Mouse (Mus musculus) monocyte, adult 5-6 weeks (primary cell): ENCODE results near the gene 9930111J21Rik1. TPM values are rescaled to one million over a fixed set of nuclear protein-coding genes. Genes with fewer than 3 reads are reported as not detected.
A peak's percentile ranks its signal among the peaks of the same experiment; 100 is the strongest.
"Not testable (repeated sequence)": the region's sequence is repeated elsewhere in the genome, so short reads cannot be mapped to it uniquely, and the experiment has no call there.

ENCODE experiments used
- ATAC-seq: fragments of 153-309, 156-312 bp; replicated peaks from 2 replicates; pipeline ENCODE4 v1.8.0; 2017; ENCODE audit warnings: mild to moderate bottlenecking; ENCODE audit not compliant: low TSS enrichment, insufficient number of reproducible peaks, severe bottlenecking, poor library complexity, low FRiP score
- total RNA-seq: library from RNA; stranded (forward); fragments of 200-1000, 200-491, 200-594 nt; gene quantifications from 3 replicates; pipeline ENCODE4 v1.2.3, GENCODE M21; 2017

Gene 9930111J21Rik1
- total RNA-seq: 33.5 to 71.5 TPM (median 41.1 TPM) in 3 replicates

- ATAC-seq: peak; percentile 82
Observed at GRCm38 (mm10) chr11:48979251-48979650, at the start of gene 9930111J21Rik1. 9930111J21Rik1 (minus strand) TSS chr11:48979398.

- not testable (repeated sequence) for ATAC-seq
Observed at GRCm38 (mm10) chr11:49012074-49012473, 32.9 kb upstream of the 9930111J21Rik1 start.

- ATAC-seq: not testable (repeated sequence)
Observed at GRCm38 (mm10) chr11:49006785-49007184, 27.6 kb upstream of the 9930111J21Rik1 start.

- ATAC-seq: not testable (repeated sequence)
Observed at GRCm38 (mm10) chr11:49006317-49006716, 27.1 kb upstream of the 9930111J21Rik1 start.

GRCm38 (mm10) chr11:49000411-49000810, 21.2 kb upstream of the 9930111J21Rik1 start:
- not testable (repeated sequence) for ATAC-seq

- 0 out of 2 replicates have a peak, but pooled peaks have one; percentile 47 for ATAC-seq
Observed at GRCm38 (mm10) chr11:48994018-48994417, 14.8 kb upstream of the 9930111J21Rik1 start, which contains the start of gene Tgtp1. Tgtp1 (minus strand) TSS chr11:48994172.

- ATAC-seq: not testable (repeated sequence)
Observed at GRCm38 (mm10) chr11:48993296-48993695, 14.1 kb upstream of the 9930111J21Rik1 start.

GRCm38 (mm10) chr11:48991740-48992520, 12.7 kb upstream of the 9930111J21Rik1 start, which contains the start of gene Gm12185:
Gm12185 (minus strand) TSS chr11:48992226.
- not testable (repeated sequence) for ATAC-seq

- not testable (repeated sequence) for ATAC-seq
Observed at GRCm38 (mm10) chr11:48989981-48990380, 10.8 kb upstream of the 9930111J21Rik1 start.

GRCm38 (mm10) chr11:48988219-48988618, 9.0 kb upstream of the 9930111J21Rik1 start:
- peak; percentile 37; the same call in 1 of the 2 replicates for ATAC-seq

- ATAC-seq: not testable (repeated sequence)
Observed at GRCm38 (mm10) chr11:48982848-48983247, 3.6 kb upstream of the 9930111J21Rik1 start.

GRCm38 (mm10) chr11:48980052-48980451, 854 bp upstream of the 9930111J21Rik1 start:
- ATAC-seq: peak; percentile 55

- peak; percentile 60 for ATAC-seq
Observed at GRCm38 (mm10) chr11:48978240-48978939, 808 bp downstream of the 9930111J21Rik1 start, which contains the start of gene Olfr56. Olfr56 (plus strand) TSS chr11:48978889.

GRCm38 (mm10) chr11:48974686-48975085, 4.5 kb downstream of the 9930111J21Rik1 start:
- not testable (repeated sequence) for ATAC-seq

GRCm38 (mm10) chr11:48946090-48946489, 33.1 kb downstream of the 9930111J21Rik1 start, which contains the start of gene Psme2b:
Psme2b (minus strand) TSS chr11:48946190.
- ATAC-seq: not testable (repeated sequence)

GRCm38 (mm10) chr11:48939286-48939685, 39.9 kb downstream of the 9930111J21Rik1 start:
- ATAC-seq: not testable (repeated sequence)

- peak; percentile 50; the same call in 1 of the 2 replicates for ATAC-seq
Observed at GRCm38 (mm10) chr11:48935291-48935690, 43.9 kb downstream of the 9930111J21Rik1 start.

- not testable (repeated sequence) for ATAC-seq
Observed at GRCm38 (mm10) chr11:48933923-48934322, 45.3 kb downstream of the 9930111J21Rik1 start.

- ATAC-seq: not testable (repeated sequence)
Observed at GRCm38 (mm10) chr11:48933422-48933821, 45.8 kb downstream of the 9930111J21Rik1 start.
